Mouse (Mus musculus): ENCODE results near the gene Pik3r2.

DNA sequence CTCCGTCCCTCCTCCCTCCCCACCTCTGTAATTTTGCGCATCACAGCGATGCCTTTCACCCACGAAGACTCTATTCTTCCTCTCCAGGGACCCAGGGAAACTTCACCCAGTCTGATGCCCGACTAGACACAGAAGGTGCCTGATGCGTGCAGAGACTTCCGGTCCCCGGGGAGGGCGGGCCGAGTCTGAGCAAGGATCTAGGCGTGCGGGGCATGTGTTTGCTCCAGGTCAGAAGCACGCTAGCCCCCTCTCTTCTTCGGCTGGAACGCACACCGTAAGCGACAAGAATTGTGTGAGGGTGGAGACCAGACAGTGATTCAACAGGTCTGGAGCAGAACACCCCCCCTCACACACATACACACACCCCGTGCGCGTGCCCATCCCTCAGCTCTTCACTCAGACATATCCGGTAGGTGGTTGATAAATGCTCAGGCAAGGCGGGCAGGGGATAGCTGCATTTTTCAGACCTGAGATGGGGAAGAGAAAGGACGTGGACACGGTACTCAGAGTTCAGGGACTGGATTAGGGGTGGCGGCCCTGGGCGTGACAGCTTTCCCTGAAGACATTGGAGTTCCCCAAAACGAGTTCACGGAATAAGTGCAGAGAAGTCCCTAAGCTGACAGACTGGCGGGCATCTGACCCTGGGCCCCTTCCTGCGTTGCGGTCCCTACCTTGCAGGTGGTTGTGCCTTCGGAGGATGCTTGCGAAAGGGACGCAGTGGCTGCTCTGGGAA is 10.5 kb downstream of the Pik3r2 start:
- TF ChIP-seq POLR2A (IDR thresholded peaks at IDR 0.05; ENCODE audit: low read depth, low read length) (no peak; the same call in 1 of the 2 replicates), CTCF (IDR thresholded peaks at IDR 0.05; ENCODE audit: extremely low read depth, insufficient read depth, insufficient read length, insufficient replicate concordance) (no peak)

All from spleen, adult 2 months (tissue).